Mouse (Mus musculus): Measurements from ENCODE around the gene Nid2.

DNA sequence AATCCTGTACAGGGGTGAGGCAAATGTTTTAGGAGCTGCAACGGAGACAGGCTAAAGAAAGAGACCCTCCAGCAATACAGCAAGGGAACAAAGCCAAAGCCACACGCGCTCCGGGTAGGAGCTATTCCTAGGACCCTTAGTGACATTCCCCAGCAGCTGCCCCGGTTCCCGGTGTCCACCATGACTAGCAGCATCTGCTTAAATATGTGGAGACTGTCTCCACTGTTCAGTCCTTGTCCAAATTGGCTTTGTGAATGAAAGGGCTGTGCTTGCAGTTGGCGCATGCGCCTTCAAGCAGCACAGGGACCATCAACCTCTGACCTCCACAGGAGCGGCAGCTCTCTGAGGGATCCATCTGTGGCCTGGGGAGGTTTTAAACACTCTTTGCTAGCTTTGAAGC, 41.9 kb upstream of the Nid2 start:
- TF ChIP-seq CTCF (IDR thresholded peaks at IDR 0.05; ENCODE audit: borderline replicate concordance, insufficient read depth, low read length): no peak
- no peak for TF ChIP-seq POLR2A (IDR thresholded peaks at IDR 0.05; ENCODE audit: low read depth, low read length)
